Mouse (Mus musculus) G1E (cell line): ENCODE results near the gene Pih1d1.

Experiments used
- CTCF ChIP-seq: IDR thresholded peaks from 2 replicates; pipeline ENCODE4 v1.5.1; 2012; ENCODE audit warnings: low read depth, low read length, inconsistent platforms, mixed read lengths
- GATA1 ChIP-seq: IDR thresholded peaks from 2 replicates; pipeline ENCODE4 v1.6.1; 2012; ENCODE audit warnings: borderline replicate concordance, low read length, inconsistent platforms, mixed read lengths
- POLR2AphosphoS5 ChIP-seq: IDR thresholded peaks from 2 replicates; pipeline ENCODE4 v1.6.1; 2012; ENCODE audit warnings: low read depth, low read length, inconsistent platforms; ENCODE audit not compliant: insufficient replicate concordance

DNA sequence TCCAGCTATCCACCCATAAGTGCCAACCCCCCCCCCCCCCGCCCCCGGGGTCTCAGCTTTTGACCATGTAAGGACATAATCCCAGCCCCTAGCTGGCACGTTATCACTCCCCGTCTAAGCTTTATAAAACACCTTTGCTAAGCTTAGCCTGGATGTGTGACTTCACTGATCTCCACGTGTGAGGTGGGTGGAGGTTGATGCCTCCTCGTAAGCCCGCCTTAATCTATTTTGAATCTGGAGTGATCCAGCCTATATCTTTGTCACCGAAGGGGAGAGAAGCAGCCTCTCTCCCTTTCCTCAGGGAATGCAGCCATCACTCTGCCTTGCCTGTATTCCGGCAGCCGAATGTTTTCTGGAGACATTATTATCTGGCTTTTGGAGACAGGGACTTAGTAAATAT is 48.6 kb downstream of the Pih1d1 start:
- TF ChIP-seq GATA1 = no peak
- no peak for TF ChIP-seq CTCF
- TF ChIP-seq POLR2AphosphoS5 = no peak
